Mouse (Mus musculus) layer of hippocampus, adult 18-20 months (tissue): ENCODE results near the gene Cdk10. TPM values are rescaled to one million over a fixed set of nuclear protein-coding genes. Genes with fewer than 3 reads are reported as not detected.
"Not testable (repeated sequence)": the region's sequence is repeated elsewhere in the genome, so short reads cannot be mapped to it uniquely, and the experiment has no call there.

Experiments used
- DNase-seq, 2 experiments: peaks; one replicate each; pipeline ENCODE4 v3.0.0; 2022; ENCODE audit warnings: low spot score in 2 of 2
- long read RNA-seq: library from polyadenylated mRNA; stranded (forward); transcript quantifications from one replicate; pipeline ENCODE4 v2.0.0, GENCODE M21; 2021
- total RNA-seq, 2 experiments: library from RNA; stranded (reverse); gene quantifications; 2 replicates each; pipeline ENCODE4 v1.2.3; 2021

Cdk10 gene
- 10 to 100 TPM; 85.8 to 95.4 TPM for total RNA-seq
- long read RNA-seq, transcript Cdk10-201 (13 exons, 1,642 nt), result minor isoform, 9 of 39 reads
- long read RNA-seq, transcript Cdk10-212 (13 exons, 1,580 nt), result major isoform, 17 of 39 reads
- long read RNA-seq, partial matches to known transcripts, result 5 of 39 reads
- long read RNA-seq, other reads (novel, unspliced or antisense), result 6 of 39 reads

DNA sequence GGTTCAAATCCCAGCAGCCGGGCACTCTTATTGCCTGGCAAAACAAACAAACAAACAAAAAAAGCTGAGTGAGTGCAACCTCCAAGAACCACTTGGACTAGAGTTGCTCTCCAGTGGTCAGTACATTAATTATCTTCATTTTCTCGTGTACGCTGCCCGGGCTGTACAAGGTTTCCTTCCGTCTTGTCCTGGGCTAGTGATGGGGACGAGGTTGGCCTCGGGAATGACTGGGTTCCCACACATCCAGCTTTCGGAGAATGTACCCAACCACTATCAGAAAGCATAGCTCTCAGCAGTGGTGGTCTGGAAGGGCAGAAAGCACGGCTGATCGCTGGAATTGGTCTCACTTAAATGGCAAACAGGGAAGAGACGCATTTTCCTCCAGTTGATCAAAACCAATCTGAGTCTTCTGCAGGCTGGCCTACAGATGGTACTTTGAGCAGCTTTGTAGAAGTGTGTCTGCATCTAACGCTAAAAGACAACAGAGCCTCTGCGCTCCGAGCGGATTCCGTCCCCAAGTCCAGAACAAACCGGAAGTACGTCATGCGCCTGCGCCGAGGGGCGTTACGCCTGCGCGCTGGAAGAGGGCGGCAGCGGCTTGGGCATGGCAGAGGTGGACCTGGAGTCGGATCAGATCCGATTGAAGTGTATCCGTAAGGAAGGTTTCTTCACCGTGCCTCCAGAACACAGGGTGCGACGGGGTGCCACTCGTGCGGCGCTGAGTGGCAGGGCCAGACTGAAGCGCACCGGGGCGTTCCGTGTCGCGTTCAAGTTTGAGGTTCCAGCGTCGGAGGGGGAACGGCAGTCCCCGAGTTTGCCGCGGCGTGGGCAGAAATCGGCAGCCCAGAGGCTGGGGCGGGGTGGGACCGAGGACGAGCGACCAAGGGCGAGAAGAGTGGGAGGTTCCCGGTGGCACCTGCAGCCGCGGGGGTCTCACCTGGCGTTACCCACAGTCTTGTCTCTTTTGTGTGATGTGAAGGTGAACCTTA lies at the start of gene Cdk10:
Gene Cdk10, plus strand, starts transcription at position 565 of the 989 bp plus-strand sequence.
- peak; percentile 92 to 95 for DNase-seq

DNA sequence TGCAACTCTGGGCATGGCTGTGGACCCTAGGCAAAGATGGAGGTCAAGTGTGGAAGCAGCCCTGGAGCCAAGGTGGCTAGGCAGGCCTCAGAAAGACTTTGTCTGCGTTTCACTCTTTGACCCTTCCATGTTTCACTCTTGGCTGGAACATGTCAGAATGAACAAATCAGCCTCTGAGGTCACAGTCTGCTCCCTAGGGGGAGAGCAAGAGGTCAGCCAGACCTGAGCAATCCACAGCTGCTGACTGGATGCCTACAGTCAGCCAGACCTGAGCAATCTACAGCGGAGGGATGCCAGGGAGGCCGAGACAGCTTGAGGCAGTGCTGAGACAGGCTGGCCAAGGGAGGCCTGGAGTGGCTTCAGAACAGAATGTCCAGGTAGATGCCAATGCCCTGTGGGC lies 43.3 kb upstream of the Cdk10 start:
- no peak for DNase-seq

DNA sequence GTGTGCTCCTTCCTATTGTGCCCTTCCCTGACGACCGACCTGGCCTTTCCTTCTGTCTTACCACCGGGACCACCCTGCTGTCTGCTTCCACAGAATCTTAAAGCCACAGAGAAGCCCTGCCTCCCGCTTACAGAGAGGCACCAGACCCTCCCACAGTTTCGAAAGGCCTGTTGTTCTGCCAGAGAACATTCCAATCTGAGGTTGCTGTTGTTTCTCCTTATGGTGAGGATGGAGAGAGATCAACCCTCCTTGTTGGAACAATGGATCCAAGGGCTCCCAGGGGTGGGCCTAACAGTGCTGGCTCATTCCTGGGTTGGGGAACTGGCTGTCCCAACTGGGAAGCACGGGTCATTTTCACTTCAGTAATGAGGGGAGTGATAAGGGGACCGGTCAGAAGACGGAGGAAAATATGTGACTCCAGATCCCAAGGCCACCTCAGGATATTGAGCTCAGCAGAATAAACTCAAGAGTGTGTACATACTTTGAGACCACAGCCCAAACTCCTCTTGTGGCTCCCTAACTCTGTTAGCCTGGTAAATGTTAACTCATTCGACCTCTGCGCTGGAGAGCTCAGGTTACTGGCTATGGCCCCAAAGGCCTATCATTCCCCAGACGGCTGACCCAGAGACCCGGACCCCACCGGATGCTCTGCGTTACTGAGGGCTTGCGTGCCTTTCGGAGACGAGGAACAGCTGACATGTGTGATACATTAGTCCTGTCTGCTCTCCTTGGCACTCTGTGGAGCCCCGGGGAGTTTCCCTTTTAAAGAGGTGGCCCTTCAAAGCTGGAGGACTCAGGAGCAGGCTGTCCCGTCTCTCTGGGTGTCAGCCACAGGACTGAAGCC lies 38.9 kb upstream of the Cdk10 start, which contains the start of gene Dpep1:
Gene Dpep1, plus strand, starts transcription at position 677 of the 844 bp plus-strand sequence.
- no peak for DNase-seq

DNA sequence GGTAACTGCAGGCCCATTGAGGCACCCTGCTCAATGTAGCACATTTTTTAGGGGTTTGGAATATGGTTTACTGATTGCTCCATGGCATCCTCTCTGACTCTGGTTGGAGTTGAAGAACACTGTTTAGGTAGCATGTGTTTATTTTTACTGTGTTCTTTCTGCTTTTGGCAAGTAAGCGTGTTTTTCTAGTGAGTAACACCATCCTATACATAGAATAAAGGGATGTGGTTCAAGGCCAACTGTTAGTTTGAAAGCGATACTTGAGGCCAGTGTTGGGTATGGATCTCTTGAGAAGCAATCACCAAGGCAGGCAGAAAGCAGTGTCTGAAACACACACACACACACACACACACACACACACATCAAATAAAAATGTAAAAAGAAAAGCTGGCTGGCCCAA lies 36.6 kb upstream of the Cdk10 start:
- no peak for DNase-seq

DNA sequence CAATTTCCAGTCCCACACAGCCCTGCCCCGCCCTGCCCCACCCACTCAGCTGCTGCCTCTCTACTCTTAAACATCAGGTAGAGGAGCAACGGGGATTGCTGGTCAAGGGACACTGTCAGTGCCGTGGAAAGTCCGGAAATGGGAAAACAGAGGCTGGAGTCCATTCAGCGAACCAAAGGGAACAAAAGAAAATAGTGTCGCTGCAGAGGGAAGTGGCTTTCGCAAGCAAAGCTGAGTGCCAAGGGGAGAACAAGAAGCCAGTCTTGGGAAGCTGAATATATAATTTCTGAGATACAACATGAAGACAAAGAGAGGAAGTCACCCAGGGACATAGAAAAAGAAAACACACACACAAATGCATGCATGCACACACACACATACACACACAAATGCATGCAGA lies 35.8 kb upstream of the Cdk10 start:
- DNase-seq, result no peak

DNA sequence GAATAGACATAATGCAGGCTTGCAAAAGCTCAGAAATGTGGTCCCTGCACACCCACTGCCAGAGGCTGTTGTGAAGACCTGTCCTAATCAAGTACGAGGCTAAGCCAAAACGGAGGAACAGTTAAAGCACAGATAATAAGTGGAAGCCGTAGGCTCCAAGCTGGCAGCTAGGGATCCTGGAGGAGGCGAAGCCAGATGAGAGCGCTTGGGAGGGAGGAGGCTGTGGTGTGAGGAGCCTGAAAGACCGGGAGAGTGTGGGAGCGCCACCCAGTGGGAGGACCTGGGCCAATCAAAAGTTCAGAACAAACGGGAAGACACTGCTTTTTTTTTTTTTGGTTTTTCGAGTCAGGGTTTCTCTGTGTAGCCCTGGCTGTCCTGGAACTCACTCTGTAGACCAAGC lies 34.0 kb upstream of the Cdk10 start:
- peak; percentile 77 to 87 for DNase-seq

DNA sequence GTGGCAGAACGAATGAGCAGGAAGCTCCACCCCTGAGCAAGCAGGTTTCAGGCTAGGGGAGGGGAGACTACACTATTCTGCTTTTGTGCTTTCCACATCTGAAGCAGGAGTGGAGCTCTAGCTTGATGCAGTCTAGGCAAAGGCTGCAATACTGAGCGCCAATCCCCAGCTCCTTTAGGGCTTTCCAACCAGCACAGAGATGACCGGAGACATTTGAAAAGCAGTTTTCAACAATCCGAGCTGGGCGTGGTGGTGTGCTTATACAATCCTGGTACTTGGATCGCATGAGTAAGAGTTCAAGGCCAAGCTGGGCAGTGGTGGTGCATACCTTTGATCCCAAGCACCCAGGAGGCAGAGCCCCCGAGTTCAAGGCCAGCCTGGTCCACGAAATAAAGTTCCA lies 32.7 kb upstream of the Cdk10 start:
- no peak for DNase-seq

DNA sequence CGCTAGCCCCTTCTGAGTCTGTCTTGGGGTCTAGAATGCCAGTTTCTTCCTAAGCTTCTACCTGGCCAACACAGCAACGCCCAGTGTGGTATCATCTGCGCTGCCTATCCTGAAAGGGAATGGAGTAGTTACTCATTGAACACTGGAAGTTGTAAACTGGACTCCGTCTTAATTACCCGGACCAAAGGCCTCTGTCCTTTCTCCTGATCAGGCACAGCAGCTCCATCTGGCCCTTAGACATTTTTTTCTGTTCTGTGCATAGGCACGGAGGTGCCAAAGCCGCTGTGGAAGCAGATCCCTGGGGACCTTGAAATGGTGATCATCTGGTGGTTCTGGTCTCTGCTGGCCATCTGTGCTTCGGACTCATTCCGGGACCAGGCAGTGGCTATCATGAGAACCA lies 30.9 kb upstream of the Cdk10 start:
- no peak for DNase-seq

DNA sequence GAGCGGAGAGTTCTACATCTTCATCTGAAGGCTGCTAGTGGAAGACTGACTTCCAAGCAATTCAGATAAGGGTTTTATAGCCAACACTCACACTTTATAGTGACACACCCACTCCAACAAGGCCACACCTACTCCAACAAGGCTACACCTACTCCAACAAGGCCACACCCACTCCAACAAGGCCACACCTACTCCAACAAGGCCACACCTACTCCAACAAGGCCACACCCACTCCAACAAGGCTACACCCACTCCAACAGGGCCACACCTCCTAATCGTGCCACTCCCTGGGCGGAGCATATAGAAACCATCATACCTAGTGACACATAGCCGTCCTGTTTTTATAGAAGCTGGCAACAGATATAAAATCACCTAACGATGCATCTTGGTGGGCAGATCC lies 27.6 kb upstream of the Cdk10 start:
- not testable (repeated sequence) for DNase-seq

DNA sequence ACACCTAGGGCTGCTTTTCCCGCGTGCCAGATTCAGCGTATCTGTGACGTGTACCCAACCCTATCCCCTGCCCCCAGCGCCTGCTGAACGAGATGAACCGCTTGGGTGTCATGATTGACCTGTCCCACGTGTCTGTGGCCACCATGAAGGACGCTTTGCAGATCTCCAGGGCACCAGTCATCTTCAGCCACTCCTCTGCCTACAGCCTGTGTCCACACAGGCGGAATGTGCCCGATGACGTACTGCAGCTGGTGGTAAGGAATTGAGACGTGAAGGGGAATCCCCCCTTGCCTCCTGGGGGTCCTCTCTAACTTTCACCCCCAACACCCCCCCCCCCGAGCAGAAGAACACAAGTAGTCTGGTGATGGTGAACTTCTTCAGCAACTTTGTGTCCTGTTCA lies 24.8 kb upstream of the Cdk10 start:
- DNase-seq, result no peak

DNA sequence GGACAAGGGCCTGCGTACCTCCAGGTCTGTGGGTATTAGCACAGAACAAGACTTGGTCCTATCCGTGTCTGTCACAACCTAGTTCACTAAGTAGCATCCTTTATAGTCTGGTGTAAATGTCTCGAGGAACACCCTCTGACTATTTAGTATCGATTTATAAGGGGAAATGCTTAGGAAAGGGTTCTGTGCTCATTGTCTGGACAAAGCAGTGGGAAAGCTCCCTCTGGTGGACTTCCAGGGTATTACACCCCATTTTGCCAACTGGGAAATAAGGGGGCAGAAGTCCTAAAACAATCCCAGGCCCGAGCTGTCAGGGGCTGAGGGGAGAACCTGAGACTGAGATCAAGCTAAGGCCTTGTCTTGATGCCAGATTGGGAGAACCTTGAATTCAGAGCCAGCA lies 22.4 kb upstream of the Cdk10 start:
- peak; percentile 71 to 86 for DNase-seq

DNA sequence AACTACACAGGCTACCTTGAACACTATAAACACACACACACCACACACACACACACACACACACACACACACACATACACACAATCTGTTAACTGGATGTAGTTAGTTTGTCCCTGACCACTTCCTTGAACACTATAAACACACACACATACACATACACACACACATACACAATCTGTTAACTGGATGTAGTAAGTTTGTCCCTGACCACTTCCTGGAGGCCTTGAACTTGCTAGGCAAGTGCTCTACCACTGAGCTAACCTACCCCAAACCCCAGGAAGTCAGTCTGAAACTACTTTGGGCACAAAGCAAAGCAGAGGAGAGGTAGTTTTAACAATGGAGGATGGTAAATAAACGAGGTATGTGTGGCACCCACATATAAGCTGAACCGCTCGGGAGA lies 21.1 kb upstream of the Cdk10 start:
- no peak for DNase-seq

DNA sequence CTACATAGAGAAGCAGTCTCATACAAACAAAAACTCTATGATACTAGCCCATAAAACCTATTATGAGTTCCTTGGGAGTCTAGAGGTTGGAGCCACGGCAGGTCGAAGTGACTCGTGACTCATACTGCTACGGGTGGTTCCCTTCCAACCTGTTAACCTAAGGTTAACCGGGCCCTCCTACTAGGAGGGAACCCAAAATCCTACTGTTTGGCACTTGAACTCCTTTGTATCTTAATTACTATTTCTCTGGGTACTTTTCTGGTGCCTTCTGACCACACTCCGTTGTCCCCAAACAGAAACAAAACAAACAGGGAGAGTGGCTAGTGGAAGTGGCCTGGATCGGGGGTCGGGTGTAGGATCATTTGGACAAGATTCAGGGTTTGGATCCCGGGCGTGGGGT lies 12.8 kb upstream of the Cdk10 start:
- no peak for DNase-seq

DNA sequence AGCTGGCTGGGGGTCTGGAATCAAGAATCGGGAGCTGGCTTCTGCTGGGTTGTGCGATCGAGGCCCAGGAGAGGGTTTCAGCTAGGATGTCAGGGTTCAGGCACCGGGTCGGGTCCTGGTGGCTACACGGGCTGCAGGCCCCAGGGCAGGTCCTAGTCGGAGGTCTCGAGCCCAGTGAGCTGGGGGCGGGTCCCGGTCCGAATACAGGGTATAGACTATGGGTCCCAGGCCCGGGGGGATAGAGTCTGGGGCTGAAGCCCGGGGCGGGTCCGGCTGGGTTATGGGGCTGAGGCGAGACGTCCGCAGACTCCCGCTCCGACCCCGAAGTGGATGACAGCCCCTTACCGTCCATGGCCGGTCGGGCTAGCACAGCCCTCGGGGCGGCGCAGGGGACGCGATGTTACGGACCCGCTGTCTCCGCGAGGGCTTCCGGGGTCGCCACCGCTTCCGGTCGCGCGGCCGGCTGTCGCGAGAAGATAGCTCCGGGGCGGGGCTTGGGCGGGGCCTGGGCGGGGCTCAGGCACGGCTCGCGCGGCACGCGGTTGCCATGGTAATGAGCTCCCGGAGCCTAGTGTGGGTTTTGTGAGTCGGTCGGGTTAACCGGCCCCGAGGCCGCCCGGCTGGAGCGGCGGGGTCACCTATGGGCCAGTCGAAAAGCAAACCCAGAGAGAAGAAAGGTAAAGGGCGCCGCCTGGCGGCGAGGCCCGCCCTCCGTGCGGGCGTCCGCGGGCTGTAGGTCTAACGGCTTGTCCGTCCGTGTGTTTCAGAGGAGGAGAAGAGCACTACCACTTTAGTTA lies 12.1 kb upstream of the Cdk10 start, which contains the start of the genes Chmp1a and Spata33:
Gene Chmp1a, minus strand, starts transcription at position 443 of the 797 bp plus-strand sequence.
Gene Spata33, plus strand, starts transcription at position 512 of the 797 bp plus-strand sequence.
- peak; percentile 75 to 92 for DNase-seq

DNA sequence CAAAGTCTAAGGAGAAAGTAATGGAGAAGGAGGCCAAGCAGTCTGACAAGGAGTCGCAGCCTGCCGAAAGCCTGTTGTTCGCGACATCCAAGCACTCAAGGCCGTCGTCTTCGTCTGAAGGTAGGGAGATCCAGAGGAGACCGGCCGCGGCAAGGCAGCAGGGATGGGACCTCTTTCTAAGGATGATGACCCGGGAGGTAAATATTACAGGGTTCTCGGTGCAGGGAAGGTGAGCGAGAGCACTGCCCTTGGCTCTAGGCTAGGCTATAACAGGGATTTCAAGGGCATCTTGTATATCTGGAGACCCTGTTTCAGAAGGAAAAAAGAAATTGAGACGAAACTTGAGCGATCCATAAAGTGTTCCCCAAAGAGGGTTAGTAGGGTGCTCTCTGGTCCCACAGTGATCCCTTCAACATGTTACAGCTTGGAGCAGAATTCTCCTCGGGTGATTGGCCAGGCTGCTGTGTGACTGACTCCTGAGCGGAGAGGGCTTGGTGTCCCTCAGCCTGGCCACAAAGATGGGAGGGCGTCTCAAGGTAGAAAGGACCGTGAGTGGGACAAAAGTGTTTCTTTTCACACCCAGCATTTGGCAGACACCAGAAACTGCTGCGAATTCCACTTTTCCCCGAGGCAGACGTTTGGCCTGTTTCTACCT lies 11.4 kb upstream of the Cdk10 start:
- no peak for DNase-seq

DNA sequence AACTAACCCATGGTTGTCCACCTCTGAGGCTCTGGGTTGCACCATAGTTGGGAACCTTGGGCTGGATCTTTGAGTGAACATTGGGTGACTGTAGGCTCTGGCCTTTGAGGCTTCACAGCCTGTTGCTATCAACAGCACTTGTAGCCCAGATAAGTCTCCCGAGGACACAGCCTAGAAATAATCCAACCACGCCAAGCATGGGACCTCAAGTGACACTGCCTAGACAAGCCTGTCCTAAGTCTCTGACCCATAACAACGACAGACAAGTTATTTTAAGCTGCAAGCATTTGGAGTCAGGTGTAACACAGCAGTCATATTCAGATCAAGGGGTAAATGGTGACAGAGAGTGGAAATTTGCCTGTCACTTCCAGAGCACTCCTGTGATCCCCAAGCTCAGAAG lies 9.2 kb upstream of the Cdk10 start:
- no peak for DNase-seq

DNA sequence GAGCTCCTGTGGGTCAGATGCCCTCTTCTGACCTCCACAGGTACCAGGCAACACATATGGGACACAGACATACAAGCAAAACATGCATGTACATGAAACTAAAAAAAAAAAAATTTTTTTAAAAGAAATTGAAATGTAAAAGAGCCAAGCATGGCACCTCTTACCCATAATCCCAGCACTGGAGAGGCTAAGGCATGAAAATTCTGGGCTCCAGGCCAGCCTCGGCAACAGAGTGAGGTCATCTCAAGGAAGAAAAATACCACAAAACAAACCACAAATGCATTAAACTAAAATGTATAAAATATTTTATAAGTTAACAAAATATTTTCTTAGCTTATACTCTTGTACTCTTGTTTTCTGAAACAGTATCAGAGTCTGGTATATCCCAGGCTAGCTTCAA lies 3.7 kb upstream of the Cdk10 start:
- no peak for DNase-seq

DNA sequence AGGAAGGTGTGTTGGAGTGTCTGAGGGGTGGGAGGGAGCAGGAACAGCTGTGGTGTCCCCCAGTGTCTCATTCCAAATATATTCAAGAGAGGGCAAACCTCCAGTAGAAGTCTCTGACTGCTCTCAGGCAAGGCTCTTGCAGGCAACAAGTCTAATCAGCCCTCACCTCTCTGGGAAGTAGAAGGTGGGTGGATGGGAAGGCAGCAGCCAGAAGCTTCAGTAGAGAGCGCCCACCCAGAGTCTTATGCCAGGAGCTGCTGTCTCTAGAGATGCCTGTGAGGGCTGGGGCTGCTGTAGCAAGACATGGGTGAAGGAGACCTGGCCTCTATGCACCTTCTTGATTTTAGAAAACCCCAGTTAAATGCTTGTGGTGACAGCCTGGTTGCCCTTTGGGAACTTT lies 3.8 kb downstream of the Cdk10 start:
- DNase-seq, result no peak

DNA sequence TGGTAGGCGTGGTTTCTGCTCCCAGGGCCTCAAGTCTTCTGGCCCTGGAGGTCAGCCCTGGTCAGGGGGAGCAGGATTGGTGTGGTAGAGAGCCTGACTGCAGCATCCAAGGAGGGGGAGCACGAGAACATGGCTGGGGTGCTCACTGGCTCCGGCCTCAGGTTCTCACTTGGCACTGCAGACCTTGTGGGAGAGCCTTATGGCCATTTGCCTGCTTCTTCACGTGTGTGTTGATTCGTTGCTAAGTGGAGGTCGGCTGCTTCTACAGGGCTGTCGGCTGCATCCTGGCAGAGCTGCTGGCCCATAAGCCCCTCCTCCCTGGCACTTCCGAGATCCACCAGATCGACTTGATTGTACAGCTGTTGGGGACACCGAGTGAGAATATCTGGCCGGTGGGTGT lies 5.7 kb downstream of the Cdk10 start:
- not testable (repeated sequence) for DNase-seq

DNA sequence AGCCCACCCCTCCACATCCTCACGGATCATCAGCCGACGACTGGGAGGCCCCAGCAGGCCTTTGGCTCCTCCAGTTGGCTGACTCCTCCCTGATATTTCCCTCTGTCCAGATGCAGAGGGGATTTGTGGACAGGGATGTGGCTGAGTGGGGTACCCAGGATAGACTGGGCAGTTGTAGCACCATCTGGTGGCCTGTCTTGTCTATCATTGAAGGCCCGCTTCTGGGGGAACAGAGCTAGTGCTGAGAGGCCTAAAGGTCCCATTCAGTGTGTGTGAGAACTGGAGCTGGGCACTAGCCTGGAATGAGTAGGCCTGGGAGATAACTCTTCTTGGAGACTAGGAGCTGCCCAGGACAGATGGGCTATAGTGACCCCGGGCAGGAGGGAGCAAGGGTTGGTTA lies 7.1 kb downstream of the Cdk10 start:
- DNase-seq, result peak in 1 of 2 experiments; percentile 54
